Mouse (Mus musculus): ENCODE measurements around the gene Rps29.

- TF ChIP-seq CTCF (IDR thresholded peaks at IDR 0.05; ENCODE audit: extremely low read depth, insufficient read depth, insufficient read length, insufficient replicate concordance) (no peak), POLR2A (IDR thresholded peaks at IDR 0.05; ENCODE audit: low read depth, low read length) (no peak)
Measured at GRCm38 (mm10) chr12:69198985-69199384, 40.0 kb upstream of the Rps29 start.
